Mouse (Mus musculus): Measurements from ENCODE around the gene Rasgrp2. TPM values are rescaled to one million over a fixed set of nuclear protein-coding genes. Genes with fewer than 3 reads are reported as not detected.

Rasgrp2 gene
- total RNA-seq, 2 experiments from 2014 or later: 31.3 to 36.7 TPM

DNA sequence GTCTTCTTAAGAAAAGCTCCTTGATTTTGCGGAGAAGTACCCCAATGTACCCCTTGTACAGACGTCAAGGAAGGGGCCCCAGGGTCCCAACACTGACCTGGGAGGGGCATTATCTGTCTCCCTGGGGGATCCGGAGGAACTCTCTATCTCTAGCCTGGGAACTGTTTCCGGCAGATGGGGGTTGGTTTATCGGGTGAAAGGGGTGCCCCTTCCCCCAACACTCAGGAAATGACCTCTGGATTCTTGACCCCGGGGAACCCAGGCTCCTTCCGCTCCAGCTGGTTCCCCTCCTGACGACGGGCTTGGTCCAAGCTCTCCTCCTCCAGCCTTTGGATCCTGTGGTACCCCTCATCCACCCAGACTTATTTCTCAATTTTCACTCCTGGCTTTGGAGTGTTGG is 2.8 kb downstream of the Rasgrp2 start:
- DNase-seq (ENCODE audit: low spot score in 2 of 2): no peak
- peak overlapping the region; percentile 62 for H3K4me3 ChIP-seq
- 0 out of 2 replicates have a peak overlapping the region, but pooled peaks have one; percentile 47 for H3K27ac ChIP-seq
- no peak for TF ChIP-seq CTCF (conservative IDR thresholded peaks at IDR 0.05)

DNA sequence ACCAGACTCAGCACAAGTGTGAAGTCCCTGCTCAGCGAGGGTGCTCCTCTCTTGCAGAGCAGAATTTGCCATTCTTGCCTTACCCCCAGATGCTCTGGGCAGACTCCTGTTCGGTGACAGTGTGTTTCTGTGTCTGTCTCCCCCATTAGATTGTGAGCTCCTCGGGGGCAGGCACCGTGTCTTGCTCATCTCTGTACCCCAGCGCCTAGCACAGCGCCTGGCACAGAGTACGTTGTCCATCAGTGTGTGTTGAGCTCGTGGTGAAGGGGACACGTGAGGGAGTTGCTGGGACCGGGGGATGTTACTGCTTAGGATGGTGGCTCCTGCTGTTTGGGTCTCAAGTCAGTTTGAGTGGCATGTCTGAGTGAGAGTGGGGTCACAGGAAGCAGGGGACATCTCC is 4.7 kb downstream of the Rasgrp2 start:
- TF ChIP-seq CTCF (conservative IDR thresholded peaks at IDR 0.05): no peak
- Histone ChIP-seq H3K4me3 (no peak overlapping the region), H3K27ac (no peak overlapping the region)
- no peak for DNase-seq (ENCODE audit: low spot score in 2 of 2)

DNA sequence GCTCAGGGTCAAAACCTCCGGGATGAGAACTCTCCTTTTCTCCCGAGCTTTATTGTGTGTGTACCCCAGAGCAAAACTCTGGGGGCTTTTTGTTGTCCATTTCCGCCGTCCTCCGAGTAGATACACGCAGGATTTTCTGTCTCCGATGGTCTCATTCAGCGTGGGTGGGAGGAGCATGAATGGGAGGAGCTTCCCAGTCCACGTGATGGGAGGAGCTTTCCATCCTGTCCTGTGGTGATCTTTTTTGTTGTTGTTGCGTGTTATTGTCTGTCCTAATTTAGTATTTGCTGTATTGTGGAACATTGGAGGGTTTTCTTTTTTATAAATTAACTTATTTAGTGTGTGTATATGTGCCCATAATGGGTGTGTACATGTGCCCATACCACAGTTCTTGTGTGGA is 6.3 kb downstream of the Rasgrp2 start:
- TF ChIP-seq CTCF (conservative IDR thresholded peaks at IDR 0.05): no peak
- DNase-seq (ENCODE audit: low spot score in 2 of 2): no peak
- H3K27ac ChIP-seq: no peak overlapping the region
- no peak overlapping the region for H3K4me3 ChIP-seq

DNA sequence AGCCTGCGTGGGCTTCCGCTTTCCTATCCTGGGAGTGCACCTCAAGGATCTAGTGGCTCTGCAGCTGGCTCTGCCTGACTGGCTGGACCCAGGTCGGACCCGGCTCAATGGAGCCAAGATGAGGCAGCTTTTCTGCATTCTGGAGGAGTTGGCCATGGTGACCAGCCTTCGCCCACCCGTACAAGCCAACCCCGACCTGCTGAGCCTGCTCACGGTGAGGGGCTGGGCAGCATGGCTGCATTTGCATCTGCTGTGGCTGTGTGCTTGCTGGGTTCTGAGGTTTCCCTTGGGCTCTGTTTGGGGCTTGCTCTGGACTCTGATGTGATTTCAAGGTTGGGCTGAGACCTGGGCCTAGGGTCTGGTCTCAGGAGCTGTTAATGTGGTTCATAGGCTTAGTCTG is 8.0 kb downstream of the Rasgrp2 start:
- DNase-seq (ENCODE audit: low spot score in 2 of 2): no peak
- H3K4me3 ChIP-seq: no peak overlapping the region
- no peak for TF ChIP-seq CTCF (conservative IDR thresholded peaks at IDR 0.05)
- no peak overlapping the region for H3K27ac ChIP-seq

DNA sequence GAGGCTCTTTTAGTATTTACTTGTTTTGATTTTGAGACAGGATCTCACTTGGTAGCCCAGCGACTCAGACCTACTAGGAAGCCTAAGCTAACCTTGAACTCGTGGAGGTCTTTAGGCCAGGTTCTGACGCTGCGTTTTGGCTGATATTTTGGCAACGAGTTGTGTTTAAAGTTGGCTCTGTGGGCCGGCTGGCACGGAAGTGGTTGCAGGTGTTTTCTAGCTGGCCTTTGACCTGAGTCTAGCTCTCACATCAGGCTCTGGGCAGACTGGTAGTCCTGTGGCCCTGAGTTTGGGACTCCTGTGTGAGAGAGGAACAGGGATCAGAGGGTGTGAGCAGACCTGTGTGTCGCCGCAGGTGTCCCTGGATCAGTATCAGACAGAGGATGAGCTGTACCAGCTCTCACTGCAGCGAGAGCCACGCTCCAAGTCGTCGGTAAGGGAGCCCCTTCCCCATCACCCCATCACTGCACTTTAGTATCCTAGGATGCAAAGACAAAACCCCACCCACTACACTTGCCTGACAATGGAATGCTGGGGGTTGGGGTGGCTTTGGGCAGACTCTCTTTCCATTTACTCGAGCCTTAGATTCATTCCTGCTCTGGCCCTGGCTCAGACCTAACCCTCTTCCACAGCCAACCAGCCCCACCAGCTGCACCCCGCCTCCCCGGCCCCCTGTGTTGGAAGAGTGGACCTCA is 8.8 kb downstream of the Rasgrp2 start:
- no peak for TF ChIP-seq CTCF (conservative IDR thresholded peaks at IDR 0.05)
- H3K4me3 ChIP-seq: no peak overlapping the region
- DNase-seq (ENCODE audit: low spot score in 2 of 2): no peak
- no peak overlapping the region for H3K27ac ChIP-seq

DNA sequence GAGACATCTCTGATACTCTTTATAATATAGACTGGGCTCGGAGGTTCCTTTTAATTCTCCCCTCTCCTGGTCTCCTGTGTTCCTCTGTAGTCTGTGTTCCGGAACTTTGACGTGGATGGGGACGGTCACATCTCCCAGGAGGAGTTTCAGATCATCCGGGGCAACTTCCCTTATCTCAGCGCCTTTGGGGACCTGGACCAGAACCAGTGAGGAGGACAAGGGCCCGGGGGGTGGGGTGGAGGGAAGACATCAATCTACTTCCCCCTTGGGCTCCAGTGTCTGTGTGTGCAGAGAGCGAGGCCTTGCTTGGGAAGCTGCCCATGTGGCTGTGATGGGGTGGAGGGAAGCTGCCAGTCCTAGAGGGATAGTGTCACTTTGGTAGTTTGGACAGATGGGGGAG is 9.6 kb downstream of the Rasgrp2 start:
- TF ChIP-seq CTCF (conservative IDR thresholded peaks at IDR 0.05): no peak
- no peak overlapping the region for H3K27ac ChIP-seq
- no peak for DNase-seq (ENCODE audit: low spot score in 2 of 2)
- H3K4me3 ChIP-seq: no peak overlapping the region

DNA sequence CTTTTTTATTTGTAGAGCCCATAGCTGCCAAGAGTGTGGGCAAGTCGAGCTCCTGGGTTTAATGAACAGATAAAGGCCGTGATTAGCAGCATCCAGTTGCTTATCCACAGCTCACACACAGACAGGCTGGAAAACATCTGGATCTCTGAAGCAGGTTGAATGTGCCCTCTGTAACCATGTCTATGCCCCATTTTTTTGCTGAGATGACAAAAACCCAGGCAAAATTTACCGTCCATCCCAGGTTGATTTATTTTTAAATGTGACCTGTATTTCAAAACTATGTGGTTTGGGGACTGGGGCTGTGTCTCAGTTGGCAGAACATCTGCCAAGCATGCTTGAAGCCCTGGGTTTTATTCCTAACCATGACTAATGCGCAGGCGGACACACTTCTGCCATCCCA is 10.0 kb downstream of the Rasgrp2 start:
- Histone ChIP-seq H3K4me3 (no peak overlapping the region), H3K27ac (no peak overlapping the region)
- TF ChIP-seq CTCF (conservative IDR thresholded peaks at IDR 0.05): no peak
- DNase-seq (ENCODE audit: low spot score in 2 of 2): no peak

DNA sequence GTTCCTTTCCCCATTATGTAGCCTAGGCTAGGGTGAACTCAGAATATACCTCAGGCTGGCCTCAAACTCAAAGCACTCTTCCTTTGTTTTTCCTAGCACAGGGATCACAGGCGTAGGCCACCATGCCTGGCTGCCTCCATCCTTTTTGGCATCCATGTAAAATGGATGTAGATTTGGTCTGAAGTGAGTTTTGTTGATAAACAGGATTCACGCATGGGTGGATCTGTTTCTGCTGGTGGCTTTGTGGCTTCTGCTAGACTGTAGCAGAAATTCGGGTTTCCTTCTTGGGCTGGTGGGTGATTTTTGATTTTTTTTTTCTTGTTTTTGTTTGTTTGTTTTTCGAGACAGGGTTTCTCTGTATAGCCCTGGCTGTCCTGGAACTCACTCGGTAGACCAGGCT is 10.8 kb downstream of the Rasgrp2 start:
- no peak overlapping the region for H3K27ac ChIP-seq
- DNase-seq (ENCODE audit: low spot score in 2 of 2): no peak
- no peak for TF ChIP-seq CTCF (conservative IDR thresholded peaks at IDR 0.05)
- no peak overlapping the region for H3K4me3 ChIP-seq

DNA sequence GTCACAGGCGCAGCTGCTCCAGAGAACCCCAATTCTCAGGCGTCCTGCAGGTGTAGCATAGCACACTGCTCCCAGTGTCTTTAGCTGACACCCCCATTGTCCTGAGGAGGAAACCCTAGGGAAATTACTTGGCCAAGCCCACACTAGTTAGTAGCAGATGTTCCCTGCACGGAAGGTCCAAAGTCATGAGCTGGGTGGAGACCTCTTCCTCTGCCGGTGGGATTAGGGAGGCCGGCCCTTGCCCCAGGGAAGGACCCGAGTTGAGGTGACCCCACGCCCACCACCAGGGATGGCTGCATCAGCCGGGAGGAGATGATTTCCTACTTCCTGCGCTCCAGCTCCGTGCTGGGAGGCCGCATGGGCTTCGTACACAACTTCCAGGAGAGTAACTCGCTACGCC is 13.7 kb downstream of the Rasgrp2 start:
- Histone ChIP-seq H3K4me3 (no peak overlapping the region), H3K27ac (no peak overlapping the region)
- no peak for DNase-seq (ENCODE audit: low spot score in 2 of 2)
- TF ChIP-seq CTCF (conservative IDR thresholded peaks at IDR 0.05): no peak

DNA sequence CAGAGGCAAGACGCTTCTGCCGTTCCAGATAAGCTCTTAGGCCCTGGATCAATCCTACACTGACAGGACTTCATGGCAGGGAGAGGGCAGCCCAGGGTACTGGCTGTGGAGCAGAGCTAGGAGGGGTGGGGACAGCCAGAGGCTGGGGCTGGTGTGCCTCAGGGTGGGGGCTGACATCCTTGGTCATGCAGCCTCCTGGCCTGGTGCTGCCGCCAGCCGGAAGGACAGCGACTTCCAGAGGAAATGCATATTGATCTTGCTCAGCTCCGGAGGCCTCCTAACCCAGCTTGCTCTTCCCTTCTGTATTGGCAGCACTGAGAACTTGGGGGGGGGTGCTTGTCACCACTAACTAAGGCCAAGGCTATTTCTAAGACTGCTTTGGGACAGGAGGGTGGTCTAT is 16.3 kb downstream of the Rasgrp2 start:
- DNase-seq (ENCODE audit: low spot score in 2 of 2): no peak
- peak overlapping the region; percentile 36; the same call in 1 of the 2 replicates for H3K27ac ChIP-seq
- TF ChIP-seq CTCF (conservative IDR thresholded peaks at IDR 0.05): no peak
- H3K4me3 ChIP-seq: no peak overlapping the region

DNA sequence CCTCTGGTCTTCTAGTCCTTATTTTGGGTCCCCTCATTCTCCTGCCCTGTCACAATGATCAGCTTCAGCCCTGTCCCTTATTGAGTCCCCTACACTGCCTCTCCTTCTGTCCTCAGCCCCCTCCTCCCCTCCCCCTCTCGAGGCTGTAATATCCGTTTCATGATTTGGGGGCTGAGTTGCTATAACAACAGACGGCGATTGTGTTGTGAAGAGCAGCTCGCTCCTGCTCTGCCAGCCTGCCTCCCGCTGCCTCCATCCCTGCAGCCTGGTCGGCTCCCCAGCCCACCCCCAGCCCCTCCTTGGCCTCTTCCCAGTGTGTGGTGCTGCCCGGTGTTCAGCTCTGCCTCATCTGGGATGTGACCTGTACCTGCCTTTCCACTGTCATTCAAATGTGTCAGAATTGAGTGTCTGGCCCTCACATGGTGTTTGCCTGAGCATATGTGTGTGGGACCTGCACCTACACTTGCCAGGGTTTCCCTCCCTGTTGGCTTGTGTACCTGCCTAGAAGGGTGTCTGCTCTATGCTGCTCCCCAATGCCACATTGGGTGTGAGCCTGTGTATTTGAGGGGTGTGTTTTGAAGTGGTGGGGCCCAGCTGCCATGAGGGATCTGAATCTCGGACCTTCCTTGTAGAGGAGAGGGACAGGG is 17.1 kb downstream of the Rasgrp2 start:
- Histone ChIP-seq H3K4me3 (no peak overlapping the region), H3K27ac (peak overlapping the region; percentile 36; the same call in 1 of the 2 replicates)
- DNase-seq (ENCODE audit: low spot score in 2 of 2): no peak
- no peak for TF ChIP-seq CTCF (conservative IDR thresholded peaks at IDR 0.05)

DNA sequence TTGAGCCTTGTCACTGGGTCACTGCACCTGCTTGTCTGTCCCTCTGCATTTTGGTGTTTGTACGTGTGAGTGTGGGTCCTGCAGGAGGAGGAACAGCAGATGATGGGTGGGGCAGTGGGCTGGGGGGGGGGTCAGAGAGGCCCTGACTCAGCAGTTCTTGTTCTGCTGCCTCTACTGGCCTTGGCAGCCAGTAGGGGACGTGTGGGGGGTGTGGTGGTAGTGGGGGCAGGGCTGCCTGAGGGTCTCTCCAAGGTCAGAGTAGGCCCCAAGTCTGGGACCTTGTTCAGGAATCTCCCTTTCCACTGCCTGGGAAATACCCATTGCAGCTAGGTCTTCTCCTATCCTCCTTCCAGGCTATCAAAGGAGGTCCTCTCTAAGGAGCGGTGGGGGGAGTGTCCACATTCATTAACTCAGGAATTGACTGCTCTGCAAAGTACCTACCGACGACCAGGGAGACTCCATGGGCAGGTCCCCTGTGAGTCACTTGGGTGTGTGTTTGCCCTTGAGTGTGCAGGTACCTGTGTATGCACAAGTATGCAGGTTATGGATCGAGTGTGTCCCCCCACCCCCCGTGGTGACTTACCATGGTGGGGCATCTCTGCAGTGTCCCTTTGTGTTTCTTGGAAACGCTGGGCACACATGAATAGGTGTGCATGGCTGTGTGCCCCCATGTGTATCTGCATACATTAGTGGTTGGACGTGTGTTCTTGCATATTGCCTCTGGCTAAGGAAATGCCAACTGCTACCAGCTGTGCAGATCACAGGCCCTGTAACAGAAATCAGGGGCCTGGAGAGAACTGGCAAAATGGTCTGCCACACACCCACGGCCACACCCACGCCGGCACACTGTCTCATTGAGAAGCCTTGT is 18.0 kb downstream of the Rasgrp2 start:
- DNase-seq (ENCODE audit: low spot score in 2 of 2): no peak
- H3K27ac ChIP-seq: no peak overlapping the region
- TF ChIP-seq CTCF (conservative IDR thresholded peaks at IDR 0.05): no peak
- H3K4me3 ChIP-seq: no peak overlapping the region

DNA sequence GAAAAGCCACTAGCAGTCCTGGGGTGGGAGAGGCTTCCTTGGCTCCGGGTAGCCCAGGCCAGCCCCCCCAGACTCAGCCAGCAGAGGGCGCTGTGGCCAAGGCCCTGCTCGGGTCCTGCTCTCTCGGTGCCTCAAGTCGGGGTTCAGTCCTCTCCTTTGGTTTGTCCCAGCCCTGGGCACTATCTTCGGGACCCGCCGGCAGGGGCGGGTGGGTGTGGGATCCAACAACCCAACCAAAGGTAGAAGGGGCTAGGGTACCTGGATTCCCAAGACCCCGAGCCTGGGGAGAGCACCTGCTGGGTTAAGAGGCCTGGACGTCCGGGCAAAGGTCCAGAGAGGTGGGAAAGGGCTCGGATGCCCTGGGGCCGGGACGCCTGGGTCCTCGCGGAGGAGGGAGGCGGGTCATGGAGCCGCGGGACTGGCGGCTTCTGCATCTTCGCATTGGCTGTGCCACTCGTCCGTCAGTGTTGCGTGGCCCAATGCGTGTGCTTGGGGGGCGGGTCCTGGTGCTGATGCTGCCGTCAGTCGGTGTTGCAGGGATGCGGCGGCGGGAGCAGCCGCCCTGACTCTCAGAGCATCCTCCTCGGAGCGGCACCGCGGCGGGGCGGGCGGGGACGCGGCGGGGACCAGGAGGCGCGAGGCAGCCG is 19.2 kb downstream of the Rasgrp2 start, which contains the start of gene Nrxn2:
TSS of gene Nrxn2 (plus strand) at position 499 of the 647 bp plus-strand sequence.
- peak within 1 kb of the TSS; percentile 93 for H3K27ac ChIP-seq
- DNase-seq (ENCODE audit: low spot score in 2 of 2): peak; percentile 94
- TF ChIP-seq CTCF (conservative IDR thresholded peaks at IDR 0.05): peak; percentile 99
- peak within 1 kb of the TSS; percentile 76 for H3K4me3 ChIP-seq

Measured in layer of hippocampus, adult 2 months (tissue).